Mouse (Mus musculus): ENCODE data around the gene Tgif2.
"Not testable (repeated sequence)": the region's sequence is repeated elsewhere in the genome, so short reads cannot be mapped to it uniquely, and the experiment has no call there.

Gene Tgif2

GRCm38 (mm10) chr2:156844715-156845114 is 4.9 kb downstream of the Tgif2 start:
- DNase-seq = no peak

DNA sequence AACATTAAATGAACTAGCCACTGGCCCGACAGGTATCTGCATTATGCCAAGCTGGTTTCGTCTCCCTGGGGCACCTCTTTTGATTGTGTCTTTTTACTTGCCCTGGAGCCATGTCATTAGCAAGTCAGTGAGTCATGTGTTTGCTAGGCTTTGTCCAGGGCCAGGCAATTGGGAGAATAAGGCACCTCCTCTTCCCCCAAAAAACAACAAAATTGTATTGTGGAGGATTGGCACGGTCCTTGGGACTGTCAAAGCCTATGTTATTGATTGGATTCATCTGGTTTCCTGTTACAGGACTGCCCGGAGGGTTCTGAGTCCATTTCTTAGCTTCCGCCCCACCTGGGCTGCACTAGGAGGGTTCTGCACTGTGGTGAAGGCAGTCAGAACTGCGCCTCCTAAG is 7.8 kb downstream of the Tgif2 start:
- DNase-seq = no peak

DNA sequence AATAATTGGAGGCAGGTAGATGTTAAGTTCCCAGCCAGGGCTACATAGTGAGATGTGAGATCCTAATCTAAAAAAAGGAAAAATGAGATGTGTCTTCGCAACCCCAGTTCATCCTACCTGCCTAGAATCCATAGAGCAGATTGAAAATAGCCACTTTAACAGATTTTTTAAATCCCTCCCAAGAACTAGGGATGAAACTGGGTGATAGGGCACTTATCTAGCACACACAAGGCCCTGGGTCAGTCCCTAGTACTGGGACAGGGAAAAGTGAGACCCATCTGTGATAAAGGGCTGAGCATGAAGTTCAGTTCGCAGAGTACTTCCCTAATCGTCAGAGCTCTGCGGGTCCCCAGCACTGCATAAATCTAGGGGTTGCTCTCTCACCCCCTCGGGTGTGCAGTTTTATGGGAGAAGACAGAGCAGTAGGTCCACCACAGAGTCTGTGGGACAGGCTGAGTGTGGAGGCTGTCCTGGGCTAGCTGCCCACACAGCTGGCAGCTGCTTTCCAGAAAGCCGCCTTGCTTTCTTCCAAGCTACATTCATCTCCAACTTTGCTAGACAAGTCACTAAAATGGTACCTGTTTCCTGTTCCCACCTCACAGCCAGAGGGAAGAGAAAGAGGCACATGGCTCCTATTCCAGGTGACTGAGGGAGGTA is 8.8 kb downstream of the Tgif2 start:
- no peak for DNase-seq

DNA sequence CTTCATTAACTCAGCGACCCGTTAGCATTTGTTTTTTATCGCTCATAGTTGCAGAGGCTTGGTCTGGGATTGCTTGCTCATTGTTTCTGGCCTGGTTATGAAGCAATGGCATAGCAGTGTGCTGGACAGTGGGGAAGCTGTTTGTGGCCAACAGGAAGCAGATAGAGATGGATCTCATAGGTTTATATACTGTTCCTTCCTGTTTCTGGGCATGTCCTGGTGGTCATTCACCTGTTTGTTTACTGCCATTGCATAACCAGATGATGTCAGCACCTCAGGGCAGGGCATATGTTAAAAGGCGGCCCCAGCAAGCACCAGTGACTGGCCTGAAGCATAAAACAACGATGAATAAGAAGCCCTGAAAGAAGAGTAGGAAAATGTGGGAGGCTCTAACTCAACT is 10.7 kb downstream of the Tgif2 start:
- no peak for DNase-seq

DNA sequence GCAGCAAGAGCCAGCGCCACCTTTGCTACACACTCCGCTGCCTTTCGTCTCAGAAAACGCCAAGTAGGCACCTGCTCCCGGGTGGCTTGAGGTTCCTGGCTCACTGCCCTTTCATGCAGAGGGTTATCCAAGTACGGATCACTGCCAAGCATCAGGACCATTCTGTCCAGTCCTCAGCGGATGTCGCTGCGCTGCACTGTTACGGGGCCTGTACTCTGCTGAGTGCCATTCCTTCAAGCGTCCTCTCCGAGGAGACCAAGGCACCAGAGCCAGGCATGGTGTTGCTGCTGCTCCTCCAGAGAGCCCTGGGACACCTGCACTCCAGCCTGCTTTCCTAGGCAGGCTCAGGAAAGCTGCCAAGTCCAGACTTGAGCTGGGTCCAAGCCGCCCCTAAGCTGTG is 13.8 kb downstream of the Tgif2 start:
- DNase-seq = not testable (repeated sequence)

DNA sequence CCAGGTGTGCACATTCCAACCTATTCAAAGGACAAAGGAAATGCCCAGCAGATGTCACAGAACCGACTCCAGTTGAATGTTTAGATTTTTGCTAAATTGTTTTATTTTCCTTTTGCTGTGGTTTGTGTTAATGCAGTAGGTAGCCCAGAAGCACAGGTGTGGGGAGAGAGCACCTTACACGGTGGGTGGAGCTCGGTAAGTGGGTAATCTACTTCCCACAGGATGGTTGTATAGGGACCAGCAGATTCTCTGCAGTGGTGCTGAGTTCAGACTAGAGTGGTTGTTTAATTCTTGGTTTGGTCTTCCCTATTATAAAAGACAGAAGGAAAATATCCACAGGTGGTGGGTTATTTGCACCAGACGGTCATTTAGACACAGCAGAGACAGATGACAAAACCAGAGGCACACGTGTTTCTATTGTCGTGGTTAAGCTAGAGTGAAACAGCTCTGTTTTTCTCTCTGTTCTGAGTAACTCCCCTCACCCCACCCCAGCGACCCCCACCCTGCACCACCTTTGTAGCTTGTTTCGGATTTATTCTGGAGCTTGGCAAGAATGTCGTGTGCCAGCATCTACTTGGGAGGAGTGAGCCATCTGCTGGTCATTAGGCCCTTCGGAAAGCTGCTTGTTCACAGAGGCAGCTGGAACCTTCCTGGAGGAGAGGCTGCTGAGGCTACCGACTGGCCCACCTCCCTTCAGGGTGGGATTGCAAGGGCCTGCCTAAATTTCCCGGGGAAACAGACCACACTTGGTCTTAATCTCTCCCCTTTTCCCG is 14.4 kb downstream of the Tgif2 start:
- DNase-seq = not testable (repeated sequence)

- no peak for DNase-seq
These were observed 16.5 kb downstream of the Tgif2 start for GRCm38 (mm10) chr2:156856311-156856710.

GRCm38 (mm10) chr2:156857385-156857791 is 17.6 kb downstream of the Tgif2 start:
- DNase-seq = no peak

DNA sequence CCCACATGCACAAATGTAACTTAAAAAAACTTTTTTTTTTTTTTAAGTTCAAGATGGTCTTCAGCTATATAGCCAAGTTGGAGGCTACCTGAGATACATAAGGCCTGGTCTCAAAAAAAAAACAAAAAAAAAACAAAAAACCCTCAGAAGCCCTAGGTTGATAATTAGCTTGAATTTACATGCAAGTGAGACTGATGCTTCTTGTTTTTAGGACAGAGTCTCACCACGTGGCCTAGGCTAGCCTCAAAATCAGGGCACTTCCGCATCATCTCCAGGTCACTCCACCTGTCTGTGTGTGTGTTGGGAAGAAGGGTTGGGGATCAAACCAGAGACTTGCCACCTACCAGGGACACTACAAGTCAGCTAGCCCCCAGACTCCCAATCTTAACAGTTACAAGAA is 18.0 kb downstream of the Tgif2 start, which contains the start of gene 4930518I15Rik:
Gene 4930518I15Rik (minus strand): TSS at position 112 of the 400 bp plus-strand sequence.
- no peak for DNase-seq

DNA sequence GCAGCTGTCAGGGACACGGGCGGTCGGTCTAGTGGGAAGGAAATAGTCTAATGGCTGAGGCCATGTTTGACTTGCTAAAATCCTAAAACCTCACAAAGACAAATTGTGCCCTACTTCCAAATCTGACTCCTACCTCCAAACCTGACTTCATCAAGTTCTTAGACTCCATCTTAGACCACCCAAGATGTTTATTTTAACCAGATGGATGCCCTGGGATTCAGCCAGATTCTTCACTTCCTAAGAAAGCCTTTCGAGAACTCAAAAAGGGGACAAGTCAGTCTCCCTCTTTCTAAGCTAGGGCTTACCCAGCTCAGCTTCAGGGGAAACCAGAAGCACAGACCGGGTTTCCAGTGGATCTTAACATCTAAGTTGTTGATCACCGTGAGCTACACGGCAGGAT is 18.9 kb downstream of the Tgif2 start:
- no peak for DNase-seq

DNA sequence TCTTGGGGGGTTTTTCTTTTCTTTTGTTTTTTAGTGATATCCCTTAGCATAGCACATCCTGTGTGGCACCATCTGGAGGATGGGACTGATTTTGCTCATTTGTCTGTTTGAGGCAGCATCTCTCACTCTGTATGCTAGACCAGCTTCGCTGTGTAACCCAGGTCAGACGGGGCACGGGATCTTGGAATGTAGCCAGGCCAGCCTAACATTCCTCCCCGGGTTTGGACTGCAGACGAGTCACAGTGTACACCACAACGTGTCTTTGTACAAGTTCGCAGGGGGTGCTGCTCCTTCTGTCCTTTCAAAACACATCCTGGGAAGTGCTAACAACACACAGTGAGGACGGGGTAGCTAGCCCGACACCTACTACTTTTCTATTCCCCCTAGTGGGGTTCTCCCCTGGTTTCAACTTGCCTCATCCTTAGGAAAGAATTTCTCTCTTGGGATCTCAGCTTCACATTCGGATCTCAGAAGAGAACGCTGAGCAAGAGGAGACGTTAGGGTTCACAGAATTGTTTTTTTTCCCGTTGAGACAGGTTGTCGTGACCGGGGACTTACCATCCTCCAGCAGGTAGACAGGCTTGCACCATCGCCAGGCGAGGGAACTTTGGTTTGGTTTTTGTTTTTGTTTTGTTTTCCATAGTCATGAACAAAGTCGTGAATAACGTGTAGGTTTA is 22.4 kb downstream of the Tgif2 start:
- DNase-seq = no peak

- DNase-seq = peak; percentile 97
These were observed 23.1 kb downstream of the Tgif2 start, which contains the start of gene Rab5if for GRCm38 (mm10) chr2:156862772-156863486. Gene Rab5if, plus strand, starts transcription at chr2:156863128.

DNA sequence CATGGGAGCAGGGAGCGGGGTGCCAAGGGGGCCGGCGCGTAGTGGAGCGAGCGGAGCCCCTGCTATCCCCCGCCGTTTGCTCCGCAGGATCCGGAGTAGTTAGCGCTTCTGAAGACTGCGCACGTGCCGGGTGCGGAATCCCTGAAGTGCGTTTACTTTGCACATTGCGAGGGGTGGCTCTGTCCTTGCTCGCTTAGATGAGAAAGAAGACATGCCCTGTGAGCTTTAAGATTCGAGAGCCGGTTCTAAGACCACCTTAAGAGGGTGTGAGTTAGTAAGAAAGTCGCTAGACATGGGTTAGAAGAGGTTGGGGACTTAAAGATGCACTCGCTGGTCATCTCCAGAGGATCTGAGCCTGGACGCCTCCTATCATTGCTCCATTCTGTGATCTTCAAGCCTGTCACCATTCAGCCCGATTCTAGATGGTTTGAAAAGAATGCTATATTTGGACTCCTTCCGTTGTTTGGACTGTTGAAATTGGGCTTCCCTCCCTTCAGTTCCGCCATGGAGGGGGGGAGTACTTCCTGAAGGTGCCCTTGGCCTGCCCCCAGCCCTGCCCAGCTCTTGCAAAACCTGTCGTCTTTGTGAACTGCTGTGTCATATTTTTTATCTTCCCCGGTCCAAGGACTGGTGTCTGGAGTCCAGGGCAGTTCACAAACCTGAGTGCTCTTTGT is 23.8 kb downstream of the Tgif2 start:
- no peak for DNase-seq

DNA sequence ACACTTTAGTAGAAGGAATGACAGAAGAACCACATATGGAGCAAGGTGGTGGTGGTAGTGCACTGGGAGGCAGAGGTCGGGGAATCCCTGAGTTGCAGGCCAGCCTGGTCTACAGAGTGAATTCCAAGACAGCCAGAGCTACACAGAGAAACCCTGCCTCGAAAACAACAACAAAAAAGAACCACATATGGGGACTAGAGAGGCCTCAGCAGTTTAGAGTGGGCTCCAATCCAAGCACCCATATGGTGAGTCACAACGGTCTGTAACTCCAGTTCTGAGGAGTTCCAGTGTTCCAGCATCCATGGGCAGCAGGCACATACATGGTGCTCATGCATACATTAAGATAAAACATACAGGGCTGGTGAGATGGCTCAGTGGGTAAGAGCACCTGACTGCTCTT is 24.7 kb downstream of the Tgif2 start:
- no peak for DNase-seq

- DNase-seq = no peak
These were observed 29.2 kb downstream of the Tgif2 start for GRCm38 (mm10) chr2:156868994-156869393.

DNA sequence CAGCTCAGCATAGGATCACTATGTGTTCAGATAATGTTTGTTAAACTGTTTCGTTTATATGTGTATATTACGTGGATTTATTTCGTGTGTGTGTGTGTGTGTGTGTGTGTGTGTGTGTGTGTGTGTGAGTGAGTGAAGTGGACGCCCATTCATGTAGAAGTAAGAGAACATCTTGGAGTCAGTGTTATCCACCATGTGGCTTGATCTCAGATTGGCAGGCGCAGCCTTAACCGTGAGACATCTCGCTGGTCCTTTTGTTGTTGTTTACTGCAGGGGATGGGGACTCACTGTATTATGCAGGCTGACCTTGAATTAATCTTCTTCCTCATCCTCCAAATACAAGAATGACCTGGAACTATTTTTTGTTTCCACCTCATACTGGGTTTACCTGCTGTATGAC is 29.7 kb downstream of the Tgif2 start:
- DNase-seq = no peak

DNA sequence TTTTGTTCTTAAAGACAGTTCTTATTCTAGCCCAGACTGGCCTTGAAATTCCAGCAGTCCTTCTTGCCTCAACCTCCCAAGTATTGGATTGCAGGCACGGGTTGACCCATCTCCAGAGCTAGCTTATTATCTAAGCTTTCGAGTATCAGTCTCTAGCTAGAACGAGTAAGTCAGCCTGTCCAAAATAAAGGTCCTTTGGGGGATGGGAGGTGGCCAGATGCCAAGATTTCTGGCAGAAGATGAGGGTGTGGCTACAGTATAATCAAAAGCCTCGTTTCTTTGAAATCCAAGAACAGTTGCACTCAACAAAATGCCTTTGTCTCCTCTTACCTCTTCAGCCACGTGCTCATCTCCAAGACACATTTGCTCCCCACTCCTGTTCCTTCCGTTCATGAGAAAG is 30.7 kb downstream of the Tgif2 start:
- DNase-seq = no peak

GRCm38 (mm10) chr2:156873629-156874028 is 33.8 kb downstream of the Tgif2 start:
- peak; percentile 72 for DNase-seq

- DNase-seq = peak; percentile 46
These were observed 34.4 kb downstream of the Tgif2 start for GRCm38 (mm10) chr2:156874047-156874759.

DNA sequence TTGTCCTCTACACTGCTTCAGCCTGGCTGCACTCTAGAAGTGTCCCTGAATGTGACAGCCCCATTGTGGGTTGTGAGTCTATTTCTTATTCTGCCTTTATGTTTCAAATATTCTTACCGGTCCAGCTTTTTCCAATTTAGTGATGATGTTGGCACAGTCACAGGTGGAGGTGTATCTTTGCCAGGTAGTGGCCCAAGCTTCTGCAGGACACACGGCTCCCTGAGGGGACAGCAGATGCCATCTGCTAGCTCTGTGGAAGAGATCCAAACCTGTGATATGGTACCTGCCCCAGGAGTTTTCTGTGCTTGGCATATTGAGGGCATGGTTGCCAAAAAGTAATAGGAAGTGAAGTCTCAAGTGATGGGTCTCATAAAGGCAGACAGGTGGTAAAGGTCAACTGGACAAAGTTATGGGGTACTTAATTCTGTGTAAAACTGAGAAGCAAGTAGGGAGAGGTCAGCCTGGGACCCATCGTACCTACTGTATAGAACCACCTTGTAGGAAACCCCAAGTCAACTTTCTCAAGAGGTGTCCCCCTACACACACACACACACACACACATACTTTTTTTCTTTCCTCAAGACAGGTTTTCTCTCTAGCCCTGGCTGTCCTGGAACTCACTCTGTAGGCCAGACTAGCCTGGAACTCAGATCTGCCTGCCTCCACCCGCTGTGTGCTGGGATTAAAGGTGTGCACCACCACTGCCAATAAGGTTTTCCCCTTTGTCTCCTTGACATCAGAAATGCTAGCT is 35.1 kb downstream of the Tgif2 start:
- peak; percentile 94 for DNase-seq

- DNase-seq = no peak
These were observed 37.9 kb downstream of the Tgif2 start for GRCm38 (mm10) chr2:156877726-156878125.

Data from cerebellum, adult 11 months (tissue).